Mouse (Mus musculus) liver, embryonic 11.5 days (tissue): ENCODE measurements at regions not wholly inside any gene's neighbourhood (a gene's known extent, or its start where the extent isn't known, plus 50 kb on each side); places are given as distances from the start of the nearest gene placed in this dataset.

Source experiments
- ATAC-seq: fragments of 200-750 bp; cut with Nextera tagmentation; replicated peaks from 2 replicates; pipeline ENCODE4 v1.8.0; 2017; ENCODE audit warnings: moderate number of reproducible peaks, mild to moderate bottlenecking, moderate TSS enrichment, moderate library complexity; ENCODE audit not compliant: low FRiP score
- DNase-seq: peaks from one replicate; pipeline ENCODE4 v3.0.0-alpha.2; 2017; ENCODE audit warnings: low spot score
- H3K27ac ChIP-seq: fragments of 300-500 bp; sonication (generic); 2 replicates; pipeline ENCODE4 v1.5.1; 2014; ENCODE audit warnings: mild to moderate bottlenecking, low read depth, low read length, control low read depth
- H3K27me3 ChIP-seq: fragments of 300-500 bp; sonication (generic); replicated peaks from 2 replicates; pipeline ENCODE4 v1.6.1; 2014; ENCODE audit warnings: low read length, mixed read lengths; ENCODE audit not compliant: control insufficient read depth, insufficient read depth
- H3K36me3 ChIP-seq: fragments of 300-500 bp; sonication (generic); 2 replicates; pipeline ENCODE4 v1.6.1; 2014; ENCODE audit warnings: mild to moderate bottlenecking, low read length, moderate library complexity, mixed read lengths; ENCODE audit not compliant: control insufficient read depth, insufficient read depth
- H3K4me1 ChIP-seq: fragments of 300-500 bp; sonication (generic); replicated peaks from 2 replicates; pipeline ENCODE4 v1.6.1; 2014; ENCODE audit warnings: low read length, mixed read lengths; ENCODE audit not compliant: control insufficient read depth, insufficient read depth
- H3K4me2 ChIP-seq: fragments of 300-500 bp; sonication (generic); 2 replicates; pipeline ENCODE4 v1.6.1; 2014; ENCODE audit warnings: mild to moderate bottlenecking, control low read depth, moderate library complexity
- H3K4me3 ChIP-seq: fragments of 300-500 bp; sonication (generic); 2 replicates; pipeline ENCODE4 v1.5.1; 2014; ENCODE audit warnings: low read depth, low read length, control low read depth
- H3K9ac ChIP-seq: fragments of 300-500 bp; sonication (generic); 2 replicates; pipeline ENCODE4 v1.6.1; 2014; ENCODE audit warnings: low read depth, low read length, control low read depth
- H3K9me3 ChIP-seq: fragments of 300-500 bp; sonication (generic); 2 replicates; pipeline ENCODE4 v1.6.1; 2016; ENCODE audit warnings: low read length, inconsistent platforms, mixed read lengths; ENCODE audit not compliant: control insufficient read depth
- WGBS: fragments of 180-500 bp; shearing (Covaris S2); extraction: QIAGEN DNeasy Blood & Tissue Kit; methylation state at CpG from one replicate; pipeline ENCODE4 v1.1.7; 2014; 5-methylcytosine and 5-hydroxymethylcytosine counted together

DNA sequence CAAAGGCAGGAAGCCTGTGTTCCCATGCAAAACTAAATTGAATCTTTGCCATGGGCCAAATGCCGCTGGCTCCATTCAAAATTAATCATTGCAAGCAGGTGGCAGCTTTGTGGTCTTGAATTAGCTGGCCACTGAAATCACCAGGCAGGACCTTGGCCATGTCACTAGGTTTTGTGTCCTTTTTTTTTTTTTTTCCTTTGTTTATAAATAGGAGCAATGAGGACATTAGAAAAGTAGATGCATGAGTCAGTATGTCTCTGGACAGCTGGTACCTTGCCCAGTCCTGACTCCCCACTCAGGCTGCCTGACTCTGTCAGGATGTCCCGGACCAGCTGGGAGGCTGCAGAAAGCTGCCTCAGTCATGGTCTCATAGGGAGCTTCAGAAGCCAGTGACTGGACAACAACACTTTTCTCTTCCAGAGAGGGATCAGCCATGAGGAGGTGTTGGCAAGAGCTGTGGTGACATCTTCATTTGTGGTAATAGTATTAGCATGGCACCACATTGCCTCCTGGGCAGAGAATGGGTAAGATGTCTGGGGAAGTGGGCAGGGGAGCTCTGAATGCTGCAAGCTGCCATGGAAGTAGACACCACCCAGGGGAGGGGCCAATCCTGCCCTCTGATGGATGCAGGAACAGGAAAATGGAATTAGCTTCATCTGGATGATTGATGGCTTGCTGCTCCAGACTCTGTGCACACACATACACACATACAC, 55.4 kb upstream of the Msx1 start:
- no peak overlapping the region for H3K4me3 ChIP-seq
- no peaks in the 10 kb centered on the region for H3K27me3 ChIP-seq
- H3K4me1 ChIP-seq = no peaks in the 10 kb centered on the region
- no peaks in the 10 kb centered on the region for H3K36me3 ChIP-seq
- H3K9ac ChIP-seq = no peak overlapping the region
- DNase-seq (no peak), ATAC-seq (no peak)
- WGBS = 77% methylated on average over 2 of the region's 2 CpGs
- H3K4me2 ChIP-seq = no peak overlapping the region
- no peaks in the 10 kb centered on the region for H3K9me3 ChIP-seq
- H3K27ac ChIP-seq = no peak overlapping the region

DNA sequence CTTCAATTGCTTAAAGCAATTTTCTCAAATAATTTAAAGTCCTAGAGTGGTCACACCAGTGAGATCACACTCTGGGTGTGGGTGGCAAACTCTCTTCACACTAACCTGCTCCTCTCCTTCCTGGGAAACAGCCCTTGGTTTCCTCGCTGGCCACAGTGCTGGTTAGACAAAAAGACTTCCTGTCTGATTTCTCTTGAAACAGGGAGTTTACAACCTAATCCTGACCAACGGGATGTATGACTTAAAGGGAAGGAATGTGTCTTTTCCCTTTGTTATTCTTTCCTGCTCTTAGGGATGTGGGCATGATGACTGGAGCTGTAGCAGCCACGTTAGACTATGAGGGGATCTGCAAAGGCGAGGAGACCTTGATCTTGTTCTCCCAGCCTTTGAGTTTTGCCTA, 51.9 kb upstream of the Msx1 start:
- Histone ChIP-seq H3K9ac (no peak overlapping the region), H3K27ac (no peak overlapping the region), H3K36me3 (no peaks in the 10 kb centered on the region), H3K4me1 (no peaks in the 10 kb centered on the region), H3K4me2 (no peak overlapping the region), H3K9me3 (no peaks in the 10 kb centered on the region), H3K4me3 (no peak overlapping the region), H3K27me3 (no peaks in the 10 kb centered on the region)
- WGBS = 38% methylated on average over 4 of the region's 4 CpGs
- no peak for DNase-seq
- ATAC-seq = no peak

DNA sequence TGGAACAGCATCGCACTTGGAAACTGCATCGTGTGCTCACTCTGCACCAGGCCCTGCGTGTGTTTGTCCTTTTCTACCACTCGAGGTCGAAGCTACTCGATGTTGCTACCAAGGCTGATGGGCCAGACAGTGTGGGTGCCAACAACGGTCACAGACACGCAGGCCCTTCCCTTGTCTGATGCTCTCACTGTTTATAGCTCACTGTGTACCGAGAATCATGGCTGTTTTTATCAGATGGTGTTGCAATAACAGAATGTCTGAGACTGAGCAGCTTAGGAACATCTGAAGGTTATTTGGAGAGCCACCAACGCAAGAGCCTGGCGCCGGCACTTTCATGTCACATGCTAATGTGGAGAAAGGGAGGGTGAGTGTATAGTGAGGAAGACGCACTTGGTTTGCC, 51.1 kb upstream of the Msx1 start:
- 85% methylated on average over 13 of the region's 13 CpGs for WGBS
- DNase-seq (no peak), ATAC-seq (no peak)
- no peaks in the 10 kb centered on the region for H3K36me3 ChIP-seq
- H3K27me3 ChIP-seq = no peaks in the 10 kb centered on the region
- H3K9me3 ChIP-seq = no peaks in the 10 kb centered on the region
- H3K4me3 ChIP-seq = no peak overlapping the region
- H3K4me1 ChIP-seq = no peaks in the 10 kb centered on the region
- no peak overlapping the region for H3K9ac ChIP-seq
- H3K4me2 ChIP-seq = no peak overlapping the region
- no peak overlapping the region for H3K27ac ChIP-seq

- no peak overlapping the region for H3K27ac ChIP-seq
- 63% methylated on average over 6 of the region's 6 CpGs for WGBS
- H3K4me3 ChIP-seq = no peak overlapping the region
- no peaks in the 10 kb centered on the region for H3K4me1 ChIP-seq
- H3K27me3 ChIP-seq = no peaks in the 10 kb centered on the region
- ATAC-seq = no peak
- H3K9me3 ChIP-seq = no peaks in the 10 kb centered on the region
- no peak overlapping the region for H3K9ac ChIP-seq
- H3K4me2 ChIP-seq = no peak overlapping the region
- no peaks in the 10 kb centered on the region for H3K36me3 ChIP-seq
- DNase-seq = no peak
Measured at GRCm38 (mm10) chr5:37874784-37875281, 50.5 kb upstream of the Msx1 start.
